Mouse (Mus musculus) layer of hippocampus, postnatal 25 days (tissue): ENCODE data around the gene Olfr478. TPM values are rescaled to one million over a fixed set of nuclear protein-coding genes. Genes with fewer than 3 reads are reported as not detected.
"Not testable (repeated sequence)": the region's sequence is repeated elsewhere in the genome, so short reads cannot be mapped to it uniquely, and the experiment has no call there.

Source experiments
- DNase-seq, 2 experiments: peaks; one replicate each; pipeline ENCODE4 v3.0.0; 2022; ENCODE audit warnings: mixed read lengths in 2 of 2, low spot score in 1 of 2; ENCODE audit errors: extremely low spot score in 1 of 2
- total RNA-seq, 2 experiments: library from RNA; stranded (reverse); gene quantifications; 2 replicates each; pipeline ENCODE4 v1.2.3; 2021

The Olfr478 gene
- total RNA-seq = not detected

GRCm38 (mm10) chr7:108033889-108034288, at the start of gene Olfr478:
Gene Olfr478 (minus strand): TSS chr7:108033989.
- DNase-seq = no peak

DNA sequence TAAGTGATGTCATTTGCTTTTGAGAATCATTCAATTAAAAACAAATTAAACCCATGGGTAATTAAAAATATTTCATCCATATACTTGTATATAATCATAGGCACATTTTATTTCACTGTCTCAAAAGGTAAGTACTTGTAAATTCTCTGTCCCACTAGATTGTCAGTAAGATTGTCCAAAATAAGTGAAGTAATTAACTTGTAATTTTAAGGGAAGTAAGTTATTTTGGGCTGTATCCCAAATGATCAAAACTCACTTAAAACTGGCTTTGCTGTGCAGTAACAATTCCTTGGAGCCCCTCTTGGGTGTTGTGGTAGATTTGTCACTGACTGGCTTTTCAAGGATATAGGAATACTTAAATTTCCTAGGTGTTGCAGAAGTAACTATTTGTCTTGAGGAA, 45.8 kb upstream of the Olfr478 start, which contains the start of gene Olfr481:
Olfr481 (plus strand) TSS at position 301 of the 400 bp plus-strand sequence.
- DNase-seq = no peak

- no peak for DNase-seq
Observed at GRCm38 (mm10) chr7:108067246-108067645, 33.5 kb upstream of the Olfr478 start, which contains the start of gene Olfr480. Gene Olfr480 (minus strand): TSS chr7:108067346.

GRCm38 (mm10) chr7:108050393-108050792, 16.6 kb upstream of the Olfr478 start, which contains the start of gene Olfr479:
Gene Olfr479 (plus strand): TSS chr7:108050693.
- DNase-seq = no peak

- DNase-seq = not testable (repeated sequence)
Observed at GRCm38 (mm10) chr7:108014256-108014655, 19.5 kb downstream of the Olfr478 start.

GRCm38 (mm10) chr7:107986393-107986792, 47.4 kb downstream of the Olfr478 start, which contains the start of gene Olfr477:
Gene Olfr477 (plus strand): TSS chr7:107986693.
- DNase-seq = no peak

Other genes starting within 250 kb of the Olfr478 start
- gene Ovch2, start 232.8 kb downstream of the Olfr478 start, total RNA-seq = not detected
- not detected for gene Olfr467, start 221.7 kb downstream of the Olfr478 start, total RNA-seq
- not detected for gene Olfr469, start 208.4 kb downstream of the Olfr478 start, total RNA-seq
- not detected for gene Olfr470, start 186.5 kb downstream of the Olfr478 start, total RNA-seq
- gene Olfr472, start 136.1 kb downstream of the Olfr478 start, total RNA-seq = not detected
- gene Olfr473, start 103.5 kb downstream of the Olfr478 start, total RNA-seq = not detected
- gene Olfr474, start 79.3 kb downstream of the Olfr478 start, total RNA-seq = not detected
- not detected for gene Olfr476, start 69.2 kb downstream of the Olfr478 start, total RNA-seq
- not detected for gene Olfr477, start 47.3 kb downstream of the Olfr478 start, total RNA-seq
- gene Olfr479, start 16.7 kb upstream of the Olfr478 start, total RNA-seq = not detected
- not detected for gene Olfr480, start 33.4 kb upstream of the Olfr478 start, total RNA-seq
- not detected for gene Olfr481, start 45.9 kb upstream of the Olfr478 start, total RNA-seq
- gene Olfr482, start 63.6 kb upstream of the Olfr478 start, total RNA-seq = 1 to 10 TPM; 1.6 to 1.8 TPM
- not detected for gene Olfr483, start 66.9 kb upstream of the Olfr478 start, total RNA-seq
- not detected for gene Olfr484, start 93.5 kb upstream of the Olfr478 start, total RNA-seq
- gene Olfr485, start 125.9 kb upstream of the Olfr478 start, total RNA-seq = not detected
- not detected for gene Olfr486, start 138.8 kb upstream of the Olfr478 start, total RNA-seq
- not detected for gene Olfr487, start 180.6 kb upstream of the Olfr478 start, total RNA-seq
- gene Olfr488, start 224.4 kb upstream of the Olfr478 start, total RNA-seq = not detected